ENCODE assay signal across 11 mouse cellular contexts in the genomic region with DNA sequence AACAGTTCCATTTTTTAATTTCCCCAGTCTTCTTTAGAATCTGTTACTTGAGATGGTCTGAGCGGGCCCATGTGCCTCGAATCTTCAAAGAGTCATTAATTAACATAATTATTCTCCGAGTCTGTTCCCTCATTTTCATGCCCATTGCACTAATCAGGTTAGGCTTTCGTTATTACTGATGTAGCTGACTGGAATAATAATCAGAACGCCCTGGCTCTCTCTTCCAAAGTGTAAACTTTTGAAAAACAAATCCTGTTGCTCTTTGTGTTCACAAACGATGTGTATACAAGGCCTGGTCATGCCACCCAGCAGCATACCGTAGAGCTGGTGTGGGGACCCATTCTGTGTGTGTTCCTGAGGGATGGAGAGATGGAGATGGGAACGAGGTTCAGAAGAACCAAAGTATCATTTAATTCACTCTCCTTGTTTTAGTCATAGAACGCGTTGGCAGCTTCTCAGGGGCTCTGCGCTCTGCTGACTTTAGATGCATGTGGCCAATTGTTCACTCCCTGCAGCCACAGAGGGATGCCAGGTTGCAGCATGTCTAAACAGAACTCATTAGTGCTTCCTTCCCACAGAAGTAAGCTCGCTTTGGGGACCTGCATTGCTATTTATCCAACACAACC. TPM values are rescaled to one million over a fixed set of nuclear protein-coding genes. Genes with fewer than 3 reads are reported as not detected.
DNase-seq lines count a peak whose midpoint lies in the region; ATAC-seq lines count a peak whose summit lies in the region.
"Had no signal": no experiment of that assay in that cellular context is flagged by ENCODE, and none has a peak within 500 bp of the region (broad histone marks: within the 10 kb centered on the region; RNA-seq: fewer than 3 reads in every experiment).

No protein-coding gene starts in this region.

- peaks cover 24% of the 10 kb centered on the region for H3K4me1 ChIP-seq in forebrain, embryonic 15.5 days
- H3K4me1 ChIP-seq in midbrain, embryonic 15.5 days: peaks cover 20% of the 10 kb centered on the region
- no peaks in the 10 kb centered on the region; the same call in 1 of the 2 replicates for H3K4me1 ChIP-seq in intestine, embryonic 15.5 days (replicated peaks)
- H3K4me1 ChIP-seq: megakaryocyte, embryonic 14.5 days had no signal

- no peaks in the 10 kb centered on the region for H3K9me3 ChIP-seq in forebrain, embryonic 15.5 days
- no peaks in the 10 kb centered on the region for H3K9me3 ChIP-seq in midbrain, embryonic 15.5 days
- H3K9me3 ChIP-seq in intestine, embryonic 15.5 days: no peaks in the 10 kb centered on the region
- H3K9me3 ChIP-seq: megakaryocyte, embryonic 14.5 days had no signal

- DNase-seq in layer of hippocampus, adult 11-12 months (ENCODE audit: low spot score): peak; percentile 23
- no peak for DNase-seq in layer of hippocampus, postnatal 25 days (ENCODE audit: extremely low spot score in 1 of 2, low spot score in 1 of 2)
- peak; percentile 30 for DNase-seq in brain, embryonic 18.5 days (ENCODE audit: low read depth, low spot score)
- DNase-seq in heart, postnatal 14 days: no peak
- no peak for DNase-seq in cerebellum, adult 9-10 months
- DNase-seq: adrenal gland, adult 8-10 months had no signal

- 7% methylated on average over 12 of the region's 12 CpGs for WGBS in forebrain, embryonic 15.5 days
- 27% methylated on average over 12 of the region's 12 CpGs for WGBS in midbrain, embryonic 15.5 days
- 70% methylated on average over 12 of the region's 12 CpGs for WGBS in intestine, embryonic 15.5 days

- H3K9ac ChIP-seq in forebrain, embryonic 15.5 days (replicated peaks): no peak overlapping the region
- H3K9ac ChIP-seq in midbrain, embryonic 15.5 days: no peak overlapping the region
- no peak overlapping the region for H3K9ac ChIP-seq in intestine, embryonic 15.5 days

- peak overlapping the region; percentile 29; the same call in 1 of the 2 replicates for H3K27ac ChIP-seq in forebrain, embryonic 15.5 days (replicated peaks)
- H3K27ac ChIP-seq in midbrain, embryonic 15.5 days: peak overlapping the region; percentile 40
- no peak overlapping the region for H3K27ac ChIP-seq in intestine, embryonic 15.5 days

- H3K4me2 ChIP-seq in forebrain, embryonic 15.5 days (replicated peaks): peak overlapping the region; percentile 23
- no peak overlapping the region for H3K4me2 ChIP-seq in midbrain, embryonic 15.5 days
- H3K4me2 ChIP-seq in intestine, embryonic 15.5 days (replicated peaks): no peak overlapping the region

- H3K27me3 ChIP-seq in forebrain, embryonic 15.5 days: peaks cover 16% of the 10 kb centered on the region
- no peaks in the 10 kb centered on the region for H3K27me3 ChIP-seq in midbrain, embryonic 15.5 days (replicated peaks)
- H3K27me3 ChIP-seq in intestine, embryonic 15.5 days (replicated peaks): no peaks in the 10 kb centered on the region
- H3K27me3 ChIP-seq: CH12.LX; megakaryocyte, embryonic 14.5 days had no signal

- H3K36me3 ChIP-seq in forebrain, embryonic 15.5 days: no peaks in the 10 kb centered on the region
- no peaks in the 10 kb centered on the region for H3K36me3 ChIP-seq in midbrain, embryonic 15.5 days (replicated peaks)
- H3K36me3 ChIP-seq in intestine, embryonic 15.5 days: no peaks in the 10 kb centered on the region

- intact Hi-C loops in heart, postnatal 14 days (cut with DNase I): no loop called here

- no peak overlapping the region for H3K4me3 ChIP-seq in forebrain, embryonic 15.5 days
- no peak overlapping the region for H3K4me3 ChIP-seq in midbrain, embryonic 15.5 days
- no peak overlapping the region for H3K4me3 ChIP-seq in intestine, embryonic 15.5 days (replicated peaks)
- H3K4me3 ChIP-seq: megakaryocyte, embryonic 14.5 days had no signal

- peak; percentile 88 for ATAC-seq in forebrain, embryonic 15.5 days (replicated peaks)
- ATAC-seq in midbrain, embryonic 15.5 days (replicated peaks): peak; percentile 80
- no peak for ATAC-seq in intestine, embryonic 15.5 days

RNA-seq across cellular contexts. Expression of gene Ranbp6, which starts 31.4 kb away (rescaled TPM):
- total RNA-seq in layer of hippocampus, postnatal 25 days (2021): 10 to 100 TPM; 31.8 to 36.4 TPM
- polyA plus RNA-seq in forebrain, embryonic 15.5 days (2015; fragmentation: Nextera tagmentation; extraction: Ambion mirVana): 35.8 and 39.6 TPM in 2 replicates
- polyA plus RNA-seq in midbrain, embryonic 15.5 days (2015; fragmentation: Nextera tagmentation; extraction: Ambion mirVana): 47.7 and 52.4 TPM in 2 replicates
- total RNA-seq in heart, postnatal 14 days (2021): 10 to 100 TPM; 15.2 to 15.5 TPM
- polyA plus RNA-seq in intestine, embryonic 15.5 days (2015; fragmentation: Nextera tagmentation; extraction: Ambion mirVana): 12.1 and 12.9 TPM in 2 replicates

RNA-seq across cellular contexts. Expression of gene 9930021J03Rik, which starts 38.4 kb away (rescaled TPM):
- total RNA-seq in layer of hippocampus, postnatal 25 days (2021): 10 to 100 TPM; 32.9 to 35.0 TPM
- 7.6 and 8.1 TPM in 2 replicates for polyA plus RNA-seq in forebrain, embryonic 15.5 days (2015; fragmentation: Nextera tagmentation; extraction: Ambion mirVana)
- 6.8 and 7.5 TPM in 2 replicates for polyA plus RNA-seq in midbrain, embryonic 15.5 days (2015; fragmentation: Nextera tagmentation; extraction: Ambion mirVana)
- total RNA-seq in heart, postnatal 14 days (2021): 10 to 100 TPM; 12.2 to 13.3 TPM
- polyA plus RNA-seq in intestine, embryonic 15.5 days (2015; fragmentation: Nextera tagmentation; extraction: Ambion mirVana): 4.0 and 4.3 TPM in 2 replicates

Comparison
In these comparisons a context has a peak if more than half of its experiments do, and no peak if none do; other contexts are left out.
1. DNase-seq: peak in layer of hippocampus, adult 11-12 months (single experiment) and brain, embryonic 18.5 days (single experiment); none in layer of hippocampus, postnatal 25 days (0 of 2), heart, postnatal 14 days (0 of 2) and cerebellum, adult 9-10 months (single experiment).